Mouse (Mus musculus): ENCODE results near the gene Hcrt.

The Hcrt gene

DNA sequence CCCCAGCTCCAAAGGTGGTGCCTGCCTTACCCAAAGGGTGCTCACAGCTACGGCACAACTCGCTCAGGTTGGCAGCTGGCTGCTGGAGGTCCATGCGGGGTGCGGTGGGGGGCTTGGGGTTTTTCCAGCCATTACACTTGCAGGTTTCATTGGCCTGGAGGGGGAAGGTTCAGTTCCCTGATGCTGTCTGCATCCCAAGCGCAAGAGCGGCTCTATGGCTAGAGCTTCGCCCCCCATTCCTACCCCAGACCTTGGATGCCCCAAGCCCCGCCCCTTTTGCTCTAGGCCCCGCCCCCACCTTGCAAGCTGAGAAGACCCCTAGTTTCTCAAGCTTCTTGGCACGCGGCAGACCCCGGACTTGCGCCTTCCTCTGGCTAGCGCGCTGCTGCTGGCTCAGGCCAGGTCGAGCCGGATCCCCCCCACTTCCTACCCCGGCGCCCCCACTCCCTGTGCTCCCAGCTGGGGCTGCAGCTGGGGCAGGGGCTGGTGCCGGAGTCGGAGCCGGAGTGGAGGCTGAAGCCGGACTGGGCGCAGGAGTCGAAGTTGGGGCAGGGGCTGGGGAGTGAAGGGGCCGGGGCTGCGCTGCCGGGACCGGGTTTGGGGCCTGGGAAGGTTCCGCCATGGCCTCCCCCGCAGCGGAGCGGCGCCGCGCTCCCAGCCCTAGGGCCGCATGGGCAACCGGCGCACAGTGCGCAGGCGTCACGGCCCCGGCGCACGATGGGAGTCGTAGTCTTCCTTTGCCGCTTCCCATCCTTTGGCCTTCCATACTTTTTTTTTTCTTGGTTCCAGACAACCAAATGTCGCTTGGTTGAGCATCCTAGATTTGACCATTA lies 50.7 kb downstream of the Hcrt start, which contains the start of gene Kat2a:
Gene Kat2a, minus strand, starts transcription at position 683 of the 833 bp plus-strand sequence.
- DNase-seq (ENCODE audit: low spot score in 2 of 2): no peak

Measured in natural killer cell, adult 2 months (primary cell).